Mouse (Mus musculus) E14TG2a.4 (cell line): ENCODE measurements around the gene Nmnat1.

Experiments
- CTCF ChIP-seq: conservative IDR thresholded peaks from 2 replicates; pipeline ENCODE4 v1.5.1; 2014; ENCODE audit warnings: low read length
- NANOG ChIP-seq: IDR thresholded peaks from 2 replicates; pipeline ENCODE4 v1.6.1; 2014; ENCODE audit warnings: borderline replicate concordance, low read length, mixed read lengths
- POU5F1 ChIP-seq: IDR thresholded peaks from 2 replicates; pipeline ENCODE4 v1.6.1; 2014; ENCODE audit warnings: low read length, borderline replicate concordance

GRCm38 (mm10) chr4:149461579-149462304 lies 23.3 kb downstream of the Nmnat1 start:
- TF ChIP-seq CTCF: no peak
- no peak for TF ChIP-seq NANOG
- no peak for TF ChIP-seq POU5F1
